Mouse (Mus musculus): ENCODE measurements around the gene Sp1.

The Sp1 gene

GRCm38 (mm10) chr15:102399229-102400221 lies 6.4 kb upstream of the Sp1 start:
- DNase-seq (ENCODE audit: low spot score in 2 of 2), result peak; percentile 78 to 92

GRCm38 (mm10) chr15:102400476-102401045 lies 5.4 kb upstream of the Sp1 start:
- no peak for DNase-seq (ENCODE audit: low spot score in 2 of 2)

- no peak for DNase-seq (ENCODE audit: low spot score in 2 of 2)
Measured at GRCm38 (mm10) chr15:102401278-102401677, 4.7 kb upstream of the Sp1 start.

- no peak for DNase-seq (ENCODE audit: low spot score in 2 of 2)
Measured at GRCm38 (mm10) chr15:102402210-102402609, 3.7 kb upstream of the Sp1 start.

GRCm38 (mm10) chr15:102404608-102405488 lies 1.1 kb upstream of the Sp1 start:
- DNase-seq (ENCODE audit: low spot score in 2 of 2), result peak in 1 of 2 experiments; percentile 89

GRCm38 (mm10) chr15:102406196-102406911 lies 411 bp downstream of the Sp1 start:
- DNase-seq (ENCODE audit: low spot score in 2 of 2), result peak; percentile 68 to 82

GRCm38 (mm10) chr15:102406912-102407580 lies 1.1 kb downstream of the Sp1 start:
- DNase-seq (ENCODE audit: low spot score in 2 of 2), result no peak

GRCm38 (mm10) chr15:102407681-102408557 lies 2.0 kb downstream of the Sp1 start:
- no peak for DNase-seq (ENCODE audit: low spot score in 2 of 2)

GRCm38 (mm10) chr15:102408558-102409130 lies 2.7 kb downstream of the Sp1 start:
- DNase-seq (ENCODE audit: low spot score in 2 of 2), result no peak

GRCm38 (mm10) chr15:102409286-102409685 lies 3.3 kb downstream of the Sp1 start:
- DNase-seq (ENCODE audit: low spot score in 2 of 2), result no peak

GRCm38 (mm10) chr15:102411077-102411476 lies 5.1 kb downstream of the Sp1 start:
- no peak for DNase-seq (ENCODE audit: low spot score in 2 of 2)

GRCm38 (mm10) chr15:102413687-102414086 lies 7.7 kb downstream of the Sp1 start:
- DNase-seq (ENCODE audit: low spot score in 2 of 2), result no peak

GRCm38 (mm10) chr15:102417524-102417923 lies 11.6 kb downstream of the Sp1 start:
- no peak for DNase-seq (ENCODE audit: low spot score in 2 of 2)

GRCm38 (mm10) chr15:102420986-102421385 lies 15.0 kb downstream of the Sp1 start:
- DNase-seq (ENCODE audit: low spot score in 2 of 2), result no peak

- no peak for DNase-seq (ENCODE audit: low spot score in 2 of 2)
Measured at GRCm38 (mm10) chr15:102421437-102421836, 15.5 kb downstream of the Sp1 start.

- no peak for DNase-seq (ENCODE audit: low spot score in 2 of 2)
Measured at GRCm38 (mm10) chr15:102423602-102424240, 17.8 kb downstream of the Sp1 start.

- DNase-seq (ENCODE audit: low spot score in 2 of 2), result no peak
Measured at GRCm38 (mm10) chr15:102424657-102425056, 18.7 kb downstream of the Sp1 start.

- no peak for DNase-seq (ENCODE audit: low spot score in 2 of 2)
Measured at GRCm38 (mm10) chr15:102426963-102427362, 21.0 kb downstream of the Sp1 start.

- no peak for DNase-seq (ENCODE audit: low spot score in 2 of 2)
Measured at GRCm38 (mm10) chr15:102432046-102432445, 26.1 kb downstream of the Sp1 start.
